Mouse (Mus musculus) lung, embryonic 14.5 days (tissue): ENCODE measurements around the gene Churc1. TPM values are rescaled to one million over a fixed set of nuclear protein-coding genes. Genes with fewer than 3 reads are reported as not detected.

Experiments
- ATAC-seq: fragments of 200-750 bp; cut with Nextera tagmentation; 2 replicates; pipeline ENCODE4 v1.8.0; 2017; ENCODE audit warnings: mild to moderate bottlenecking, moderate TSS enrichment, moderate library complexity; ENCODE audit not compliant: insufficient read depth
- DNase-seq: peaks from one replicate; pipeline ENCODE4 v3.0.0-alpha.2; 2015
- H3K27ac ChIP-seq: fragments of 300-500 bp; sonication (generic); 2 replicates; pipeline ENCODE4 v1.5.1; 2014; ENCODE audit warnings: low read depth, mild to moderate bottlenecking, moderate library complexity
- H3K27me3 ChIP-seq: fragments of 300-500 bp; sonication (generic); 2 replicates; pipeline ENCODE4 v1.6.1; 2014; ENCODE audit warnings: low read length, control low read depth; ENCODE audit not compliant: insufficient read depth
- H3K36me3 ChIP-seq: fragments of 300-500 bp; sonication (generic); 2 replicates; pipeline ENCODE4 v1.6.1; 2014; ENCODE audit warnings: control low read depth; ENCODE audit not compliant: insufficient read depth
- H3K4me1 ChIP-seq: fragments of 300-500 bp; sonication (generic); 2 replicates; pipeline ENCODE4 v1.6.1; 2014; ENCODE audit warnings: antibody characterized with exemption, control low read depth; ENCODE audit not compliant: insufficient read depth
- H3K4me2 ChIP-seq: fragments of 300-500 bp; sonication (generic); 2 replicates; pipeline ENCODE4 v1.6.1; 2014; ENCODE audit warnings: mild to moderate bottlenecking
- H3K4me3 ChIP-seq: fragments of 300-500 bp; sonication (generic); 2 replicates; pipeline ENCODE4 v1.5.1; 2014; ENCODE audit warnings: low read depth, low read length
- H3K9ac ChIP-seq: fragments of 300-500 bp; sonication (generic); 2 replicates; pipeline ENCODE4 v1.6.1; 2014
- H3K9me3 ChIP-seq: fragments of 300-500 bp; sonication (generic); 2 replicates; pipeline ENCODE4 v1.6.1; 2016; ENCODE audit warnings: low read depth, low read length, control low read depth
- CTCF ChIP-seq: IDR thresholded peaks from 2 replicates; pipeline ENCODE4 v1.5.1; 2016; ENCODE audit warnings: antibody characterized with exemption, low read depth
- WGBS: fragments of 180-500 bp; shearing (Covaris S2); extraction: QIAGEN DNeasy Blood & Tissue Kit; methylation state at CpG from one replicate; pipeline ENCODE4 v1.1.7; 2014; 5-methylcytosine and 5-hydroxymethylcytosine counted together
- polyA plus RNA-seq: library from polyadenylated mRNA; unstranded; fragments of >200 nt; fragmentation: Nextera tagmentation; extraction: Ambion mirVana; gene quantifications from 2 replicates; pipeline ENCODE4 v1.2.1, GENCODE M21; 2014

The Churc1 gene
- polyA plus RNA-seq, 1 experiment from 2014 or later = 137 TPM

- H3K27ac ChIP-seq = peak overlapping the region; percentile 71
- no peaks in the 10 kb centered on the region; the same call in 1 of the 2 replicates for H3K27me3 ChIP-seq
- no peaks in the 10 kb centered on the region for H3K36me3 ChIP-seq
- DNase-seq = no peak
- no peak overlapping the region for H3K9ac ChIP-seq
- WGBS = 80% methylated on average over 9 of the region's 9 CpGs
- no peak overlapping the region for H3K4me3 ChIP-seq
- H3K4me2 ChIP-seq = peak overlapping the region; percentile 83; the same call in 1 of the 2 replicates
- no peak for TF ChIP-seq CTCF
- no peaks in the 10 kb centered on the region for H3K9me3 ChIP-seq
- peaks cover 30% of the 10 kb centered on the region for H3K4me1 ChIP-seq
- no peak for ATAC-seq
Measured at GRCm38 (mm10) chr12:76818908-76819307, 53.6 kb downstream of the Churc1 start.

- Histone ChIP-seq H3K36me3 (no peaks in the 10 kb centered on the region), H3K27ac (peak overlapping the region; percentile 61; the same call in 1 of the 2 replicates), H3K4me2 (peak overlapping the region; percentile 83), H3K4me3 (no peak overlapping the region), H3K9ac (no peak overlapping the region), H3K9me3 (no peaks in the 10 kb centered on the region), H3K27me3 (no peaks in the 10 kb centered on the region; the same call in 1 of the 2 replicates), H3K4me1 (peaks cover 30% of the 10 kb centered on the region)
- DNase-seq (peak; percentile 64), ATAC-seq (no peak)
- no peak for TF ChIP-seq CTCF
- 38% methylated on average over 6 of the region's 6 CpGs for WGBS
Measured at GRCm38 (mm10) chr12:76819816-76820215, 54.5 kb downstream of the Churc1 start.

DNA sequence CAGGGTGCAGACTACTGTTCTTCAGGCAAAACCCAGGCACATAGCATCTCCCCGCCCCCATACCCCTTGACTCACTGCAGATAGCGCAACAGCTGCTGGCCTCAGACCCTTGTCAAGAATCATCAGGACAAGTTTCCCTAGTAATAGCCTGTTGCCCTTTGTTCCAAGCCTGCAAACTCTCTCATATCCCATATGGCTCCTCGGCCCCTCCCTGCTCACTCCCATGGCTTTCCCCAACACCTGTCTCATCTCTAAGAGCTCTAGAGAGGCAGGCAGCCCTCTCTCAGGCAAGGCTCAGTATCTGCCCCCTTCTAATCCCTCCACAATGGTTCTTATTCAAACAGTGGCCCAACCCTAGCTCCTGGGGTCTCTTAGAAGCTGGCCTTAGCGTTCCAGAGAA is 55.3 kb downstream of the Churc1 start:
- Histone ChIP-seq H3K4me2 (peak overlapping the region; percentile 83), H3K36me3 (no peaks in the 10 kb centered on the region), H3K27me3 (no peaks in the 10 kb centered on the region; the same call in 1 of the 2 replicates), H3K9me3 (no peaks in the 10 kb centered on the region), H3K27ac (peak overlapping the region; percentile 61; the same call in 1 of the 2 replicates), H3K9ac (peak overlapping the region; percentile 18; the same call in 1 of the 2 replicates), H3K4me1 (peaks cover 30% of the 10 kb centered on the region), H3K4me3 (no peak overlapping the region)
- no peak for TF ChIP-seq CTCF
- DNase-seq (no peak), ATAC-seq (peak; percentile 3; the same call in 1 of the 2 replicates)
- 36% methylated on average over 4 of the region's 4 CpGs for WGBS

- peak overlapping the region; percentile 66; the same call in 1 of the 2 replicates for H3K27ac ChIP-seq
- no peak for TF ChIP-seq CTCF
- H3K36me3 ChIP-seq = no peaks in the 10 kb centered on the region
- peak; percentile 64 for DNase-seq
- H3K9me3 ChIP-seq = no peaks in the 10 kb centered on the region
- under 1% methylated on average over 65 of the region's 66 CpGs for WGBS
- H3K4me3 ChIP-seq = peak overlapping the region; percentile 64
- H3K9ac ChIP-seq = peak overlapping the region; percentile 76
- H3K4me2 ChIP-seq = peak overlapping the region; percentile 83
- peaks cover 30% of the 10 kb centered on the region for H3K4me1 ChIP-seq
- ATAC-seq = peak; percentile 43
- no peaks in the 10 kb centered on the region; the same call in 1 of the 2 replicates for H3K27me3 ChIP-seq
Measured at GRCm38 (mm10) chr12:76822002-76822650, 56.8 kb downstream of the Churc1 start.

DNA sequence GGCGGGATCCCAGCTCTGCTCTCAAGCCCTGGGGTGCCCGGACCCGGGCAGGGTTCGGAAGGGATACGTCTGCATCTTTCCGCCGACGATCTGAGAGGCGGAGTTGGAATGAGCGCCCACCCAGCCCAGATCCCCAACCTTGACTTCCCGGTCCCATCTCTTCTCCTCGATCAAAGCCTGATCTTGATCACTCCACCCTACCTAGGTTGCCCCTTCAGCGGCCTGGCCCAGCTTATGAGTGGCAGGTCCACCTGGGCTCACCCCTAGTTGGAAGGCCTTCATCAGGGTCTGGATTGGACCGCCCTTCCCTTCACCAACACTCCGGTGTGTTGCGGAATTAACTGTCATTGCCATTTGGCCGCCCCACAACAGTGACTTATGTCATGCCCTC is 57.3 kb downstream of the Churc1 start, which contains the start of gene Rab15:
Rab15 (minus strand) TSS at position 258 of the 391 bp plus-strand sequence.
- no peak for TF ChIP-seq CTCF
- ATAC-seq (peak; percentile 7; the same call in 1 of the 2 replicates), DNase-seq (no peak)
- peak within 1 kb of the TSS; percentile 64 for H3K4me3 ChIP-seq
- H3K4me2 ChIP-seq = peak within 1 kb of the TSS; percentile 83
- H3K9ac ChIP-seq = peak within 1 kb of the TSS; percentile 76
- peaks cover 30% of the 10 kb centered on the region for H3K4me1 ChIP-seq
- H3K36me3 ChIP-seq = no peaks in the 10 kb centered on the region
- H3K27me3 ChIP-seq = no peaks in the 10 kb centered on the region; the same call in 1 of the 2 replicates
- WGBS = 4% methylated on average over 17 of the region's 17 CpGs
- H3K27ac ChIP-seq = peak within 1 kb of the TSS; percentile 66; the same call in 1 of the 2 replicates
- H3K9me3 ChIP-seq = no peaks in the 10 kb centered on the region

DNA sequence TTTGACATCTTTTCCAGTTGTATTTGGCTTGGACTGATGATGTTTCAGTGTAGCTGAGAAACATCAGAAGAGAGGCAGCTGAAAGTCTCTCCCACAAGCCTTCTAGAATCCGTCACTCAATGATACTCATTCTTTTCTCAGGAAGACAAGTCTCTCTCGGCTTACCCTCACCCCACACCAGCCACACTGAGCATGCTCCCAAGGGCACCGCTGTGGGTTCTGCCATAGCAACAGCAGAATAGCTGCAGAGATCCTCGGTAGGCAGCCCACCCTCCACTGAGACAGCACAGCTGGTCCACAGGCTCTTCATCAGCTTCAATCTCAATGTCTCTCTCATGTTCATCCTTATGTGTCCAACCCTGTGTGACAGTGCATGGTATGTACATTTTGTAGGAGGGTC is 59.9 kb downstream of the Churc1 start:
- no peaks in the 10 kb centered on the region for H3K36me3 ChIP-seq
- H3K27ac ChIP-seq = no peak overlapping the region
- ATAC-seq (no peak), DNase-seq (no peak)
- H3K4me2 ChIP-seq = no peak overlapping the region
- no peak overlapping the region for H3K4me3 ChIP-seq
- no peak for TF ChIP-seq CTCF
- 66% methylated on average over 4 of the region's 4 CpGs for WGBS
- no peaks in the 10 kb centered on the region for H3K9me3 ChIP-seq
- H3K9ac ChIP-seq = no peak overlapping the region
- peaks cover 13% of the 10 kb centered on the region; the same call in 1 of the 2 replicates for H3K4me1 ChIP-seq
- no peaks in the 10 kb centered on the region; the same call in 1 of the 2 replicates for H3K27me3 ChIP-seq

DNA sequence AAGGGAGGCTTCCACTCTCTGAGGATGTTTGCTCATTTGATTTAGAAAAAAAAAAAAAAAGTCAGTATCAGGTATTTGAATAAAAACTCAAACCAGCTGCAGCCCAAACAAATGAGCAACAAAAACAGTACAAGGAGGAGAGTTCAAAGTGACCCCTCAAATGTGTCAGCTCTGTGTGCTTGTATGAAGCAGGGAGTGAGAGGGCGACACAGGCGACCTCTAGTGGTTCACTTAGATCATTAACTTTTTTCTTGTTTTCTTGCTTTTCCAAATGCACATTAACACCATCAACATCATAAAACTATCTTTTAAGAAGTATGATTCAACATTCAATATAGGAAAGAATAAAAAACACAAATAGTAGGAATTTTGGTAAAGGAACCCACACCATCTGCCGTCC is 67.4 kb downstream of the Churc1 start:
- DNase-seq (peak; percentile 79), ATAC-seq (no peak)
- H3K27ac ChIP-seq = no peak overlapping the region
- H3K36me3 ChIP-seq = no peaks in the 10 kb centered on the region
- TF ChIP-seq CTCF = peak; percentile 85
- no peak overlapping the region for H3K4me2 ChIP-seq
- no peak overlapping the region for H3K4me3 ChIP-seq
- H3K9me3 ChIP-seq = no peaks in the 10 kb centered on the region
- no peaks in the 10 kb centered on the region for H3K4me1 ChIP-seq
- no peaks in the 10 kb centered on the region for H3K27me3 ChIP-seq
- WGBS = 5% methylated on average over 3 of the region's 3 CpGs
- no peak overlapping the region for H3K9ac ChIP-seq

Other genes starting within 250 kb of the Churc1 start
- 9.0 and 9.7 TPM in 2 replicates for gene Plekhg3, start 234.6 kb upstream of the Churc1 start, polyA plus RNA-seq
- 1.1 and 1.2 TPM in 2 replicates for gene Sptb, start 55.0 kb upstream of the Churc1 start, polyA plus RNA-seq
- gene Fntb, start 51 bp downstream of the Churc1 start, polyA plus RNA-seq = 43.5 and 48.4 TPM in 2 replicates
- gene Gpx2, start 30.0 kb downstream of the Churc1 start, polyA plus RNA-seq = 25.8 and 30.8 TPM in 2 replicates
- 26.0 and 36.5 TPM in 2 replicates for gene Rab15, start 57.4 kb downstream of the Churc1 start, polyA plus RNA-seq
- gene Max, start 196.7 kb downstream of the Churc1 start, polyA plus RNA-seq = 23.7 and 25.5 TPM in 2 replicates